Mouse (Mus musculus) thymus, adult 2 months (tissue): ENCODE measurements around the gene Dstn. TPM values are rescaled to one million over a fixed set of nuclear protein-coding genes. Genes with fewer than 3 reads are reported as not detected.

Experiments
- DNase-seq: peaks from one replicate; pipeline ENCODE4 v3.0.0; 2021
- H3K27ac ChIP-seq: fragments of 200-500 bp; 2 replicates; pipeline ENCODE4 v1.5.1; 2012; ENCODE audit warnings: low read length, control low read depth; ENCODE audit not compliant: control insufficient read depth, insufficient read depth
- H3K27me3 ChIP-seq: fragments of 200-500 bp; 2 replicates; pipeline ENCODE4 v1.6.1; 2012; ENCODE audit warnings: mild to moderate bottlenecking, low read length, moderate library complexity, mixed read lengths; ENCODE audit not compliant: control insufficient read depth, insufficient read depth
- H3K36me3 ChIP-seq: fragments of 200-500 bp; 2 replicates; pipeline ENCODE4 v1.6.1; 2012; ENCODE audit warnings: mild to moderate bottlenecking, low read length, moderate library complexity; ENCODE audit not compliant: control insufficient read depth, insufficient read depth
- H3K4me1 ChIP-seq: fragments of 200-500 bp; replicated peaks from 2 replicates; pipeline ENCODE4 v1.6.1; 2012; ENCODE audit warnings: low read length; ENCODE audit not compliant: control insufficient read depth, insufficient read depth
- H3K4me3 ChIP-seq: fragments of 200-500 bp; 2 replicates; pipeline ENCODE4 v1.5.1; 2012; ENCODE audit warnings: mild to moderate bottlenecking, low read length, control low read depth, moderate library complexity; ENCODE audit not compliant: control insufficient read depth, insufficient read depth
- CTCF ChIP-seq: fragments of 200-500 bp; IDR thresholded peaks from 2 replicates; pipeline ENCODE4 v1.5.1; 2012; ENCODE audit warnings: mild to moderate bottlenecking, control low read depth, low read length, moderate library complexity, borderline replicate concordance; ENCODE audit not compliant: control insufficient read depth, poor library complexity, insufficient read depth; ENCODE audit errors: extremely low read depth
- POLR2A ChIP-seq: fragments of 200-500 bp; IDR thresholded peaks from 2 replicates; pipeline ENCODE4 v1.6.1; 2012; ENCODE audit warnings: mild to moderate bottlenecking, low read length, control low read depth, moderate library complexity; ENCODE audit not compliant: control insufficient read depth, poor library complexity, insufficient read depth; ENCODE audit errors: extremely low read depth
- WGBS: fragments of 180-500 bp; shearing (Covaris S2); methylation state at CpG from one replicate; pipeline ENCODE4 v1.1.7; 2018; 5-methylcytosine and 5-hydroxymethylcytosine counted together
- polyA plus RNA-seq: library from polyadenylated mRNA; depleted of rRNA; stranded (reverse); fragments of >200 nt; gene quantifications from 2 replicates; pipeline ENCODE4 v1.2.3, GENCODE M21; 2012; rRNA removed

Gene Dstn
- polyA plus RNA-seq, 1 experiment = 15.6 TPM

GRCm38 (mm10) chr2:143991964-143992672 lies 77.0 kb downstream of the Dstn start:
- no peak for DNase-seq
- 95% methylated on average over 7 of the region's 7 CpGs for WGBS
- Histone ChIP-seq H3K4me1 (peaks cover 2% of the 10 kb centered on the region), H3K36me3 (no peaks in the 10 kb centered on the region), H3K4me3 (no peak overlapping the region), H3K27ac (no peak overlapping the region), H3K27me3 (no peaks in the 10 kb centered on the region)
- no peak for TF ChIP-seq CTCF
- no peak for TF ChIP-seq POLR2A

Other genes starting within 250 kb of the Dstn start
- gene Bfsp1, start 52.1 kb upstream of the Dstn start, polyA plus RNA-seq = 0.32 and 0.35 TPM in 2 replicates
- 28.7 and 33.8 TPM in 2 replicates for gene Rrbp1, start 95.9 kb downstream of the Dstn start, polyA plus RNA-seq
- not detected in 2 replicates for gene Banf2, start 117.7 kb downstream of the Dstn start, polyA plus RNA-seq